Mouse (Mus musculus) myocyte (in vitro differentiated cells): ENCODE data around the gene Fam71b. TPM values are rescaled to one million over a fixed set of nuclear protein-coding genes. Genes with fewer than 3 reads are reported as not detected.

ENCODE experiments used
- H3K27me3 ChIP-seq: one replicate; pipeline ENCODE4 v1.6.1; 2011; ENCODE audit not compliant: control insufficient read depth, insufficient read depth, insufficient read length
- H3K36me3 ChIP-seq: one replicate; pipeline ENCODE4 v1.6.1; 2011; ENCODE audit not compliant: control insufficient read depth, insufficient read depth
- H3K4me2 ChIP-seq: one replicate; pipeline ENCODE4 v1.6.1; 2011; ENCODE audit warnings: low read depth, control low read depth
- H3K4me3 ChIP-seq: one replicate; pipeline ENCODE4 v1.5.1; 2011; ENCODE audit warnings: mild to moderate bottlenecking, control low read depth, moderate library complexity
- H3K79me2 ChIP-seq: one replicate; pipeline ENCODE4 v1.6.1; 2011; ENCODE audit not compliant: control insufficient read depth, insufficient read depth
- H3ac ChIP-seq: one replicate; pipeline ENCODE4 v1.6.1; 2011; ENCODE audit not compliant: control insufficient read depth, insufficient read length
- CEBPB ChIP-seq: IDR thresholded peaks from 2 replicates; pipeline ENCODE4 v1.6.1; 2011; ENCODE audit warnings: mild to moderate bottlenecking, moderate library complexity; ENCODE audit not compliant: poor library complexity, insufficient read depth, severe bottlenecking
- E2F4 ChIP-seq: IDR thresholded peaks from one replicate; pipeline ENCODE4 v1.6.1; 2011; ENCODE audit warnings: mild to moderate bottlenecking, control low read depth, moderate library complexity; ENCODE audit not compliant: insufficient read depth
- MAX ChIP-seq: IDR thresholded peaks from one replicate; pipeline ENCODE4 v1.6.1; 2011; ENCODE audit warnings: low read depth, mild to moderate bottlenecking, control low read depth
- MYOD1 ChIP-seq, 3 experiments: IDR thresholded peaks; one replicate each; pipeline ENCODE4 v1.6.1; 2011; ENCODE audit warnings: control low read depth in 2 of 3, low read depth in 2 of 3, mild to moderate bottlenecking in 2 of 3, moderate library complexity in 1 of 3; ENCODE audit not compliant: insufficient read length in 2 of 3, control insufficient read depth in 1 of 3
- MYOG ChIP-seq, 3 experiments: IDR thresholded peaks; one replicate each; pipeline ENCODE4 v1.6.1; 2011; ENCODE audit warnings: control low read depth in 2 of 3, low read depth in 2 of 3, mild to moderate bottlenecking in 2 of 3; ENCODE audit not compliant: insufficient read length in 2 of 3, control insufficient read depth in 1 of 3, insufficient read depth in 1 of 3
- POLR2A ChIP-seq: IDR thresholded peaks from one replicate; pipeline ENCODE4 v1.6.1; 2011; ENCODE audit warnings: low read depth, mild to moderate bottlenecking, control low read depth, moderate library complexity; ENCODE audit not compliant: insufficient read length
- POLR2AphosphoS2 ChIP-seq: IDR thresholded peaks from one replicate; pipeline ENCODE4 v1.6.1; 2011; ENCODE audit warnings: low read depth, control low read depth; ENCODE audit not compliant: insufficient read length
- REST ChIP-seq: IDR thresholded peaks from one replicate; pipeline ENCODE4 v1.6.1; 2011; ENCODE audit warnings: mild to moderate bottlenecking, control low read depth, moderate library complexity; ENCODE audit not compliant: insufficient read depth, insufficient read length
- SRF ChIP-seq: IDR thresholded peaks from one replicate; pipeline ENCODE4 v1.6.1; 2011; ENCODE audit warnings: low read depth; ENCODE audit not compliant: control insufficient read depth, insufficient read length
- TCF12 ChIP-seq: IDR thresholded peaks from one replicate; pipeline ENCODE4 v1.6.1; 2011; ENCODE audit warnings: mild to moderate bottlenecking, control low read depth; ENCODE audit not compliant: poor library complexity, insufficient read depth, severe bottlenecking
- TCF3 ChIP-seq: IDR thresholded peaks from one replicate; pipeline ENCODE4 v1.6.1; 2011; ENCODE audit warnings: low read depth, control low read depth; ENCODE audit not compliant: insufficient read length
- USF1 ChIP-seq: IDR thresholded peaks from one replicate; pipeline ENCODE4 v1.6.1; 2011; ENCODE audit warnings: low read depth, mild to moderate bottlenecking, control low read depth, moderate library complexity
- polyA plus RNA-seq: library from polyadenylated mRNA; unstranded; fragments of >200 nt; fragmentation: generic; extraction: Trizol; gene quantifications from one replicate; pipeline ENCODE4 v1.2.1, GENCODE M21; 2012; ENCODE audit warnings: missing spikeins

Gene Fam71b
- polyA plus RNA-seq, 1 experiment = 2.3 TPM

- H3K4me3 ChIP-seq = no peak overlapping the region
- no peak overlapping the region for H3K4me2 ChIP-seq
- H3K36me3 ChIP-seq = peaks cover 35% of the 10 kb centered on the region
- TF ChIP-seq TCF3 = no peak
- no peak for TF ChIP-seq REST
- TF ChIP-seq SRF = no peak
- no peak for TF ChIP-seq MAX
- TF ChIP-seq MYOG (IDR thresholded peaks at IDR 0.05; ENCODE audit: control insufficient read depth in 1 of 3, insufficient read depth in 1 of 3, insufficient read length in 2 of 3, low read depth in 2 of 3) = no peak
- TF ChIP-seq TCF12 = no peak
- peaks cover 10% of the 10 kb centered on the region for H3K79me2 ChIP-seq
- no peak overlapping the region for H3ac ChIP-seq
- H3K27me3 ChIP-seq = no peaks in the 10 kb centered on the region
Measured at GRCm38 (mm10) chr11:46443979-46444378, 47.6 kb downstream of the Fam71b start.

DNA sequence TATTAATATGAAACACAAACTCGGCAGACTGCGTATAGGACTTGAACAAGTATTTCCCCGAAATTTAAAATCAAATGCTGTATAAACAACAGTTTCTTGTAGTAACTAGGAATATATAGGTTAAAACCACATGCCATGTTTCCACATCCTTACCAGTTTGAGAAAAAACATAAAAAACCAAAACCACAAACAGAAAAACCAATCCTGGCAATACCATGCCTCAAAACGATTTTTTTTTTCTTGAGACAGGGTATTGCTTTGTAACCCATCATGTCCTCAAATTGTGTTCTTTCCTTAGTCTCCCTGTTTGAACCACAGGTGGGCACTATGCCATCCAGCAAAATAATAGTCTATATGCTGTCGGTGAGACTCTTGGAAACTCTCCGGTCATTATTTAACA, 49.8 kb downstream of the Fam71b start:
- peaks cover 25% of the 10 kb centered on the region for H3K36me3 ChIP-seq
- no peaks in the 10 kb centered on the region for H3K79me2 ChIP-seq
- no peak overlapping the region for H3K4me3 ChIP-seq
- TF ChIP-seq REST = no peak
- TF ChIP-seq CEBPB = no peak
- no peak for TF ChIP-seq MYOG (IDR thresholded peaks at IDR 0.05; ENCODE audit: control insufficient read depth in 1 of 3, insufficient read depth in 1 of 3, insufficient read length in 2 of 3, low read depth in 2 of 3)
- no peak for TF ChIP-seq E2F4
- no peak for TF ChIP-seq USF1
- no peak for TF ChIP-seq TCF12
- no peak for TF ChIP-seq TCF3
- no peak for TF ChIP-seq POLR2AphosphoS2
- TF ChIP-seq POLR2A = no peak
- TF ChIP-seq SRF = no peak
- no peak for TF ChIP-seq MAX
- TF ChIP-seq MYOD1 (IDR thresholded peaks at IDR 0.05; ENCODE audit: control insufficient read depth in 1 of 3, insufficient read length in 2 of 3, low read depth in 2 of 3) = no peak
- H3K27me3 ChIP-seq = no peaks in the 10 kb centered on the region
- H3ac ChIP-seq = no peak overlapping the region
- no peak overlapping the region for H3K4me2 ChIP-seq

DNA sequence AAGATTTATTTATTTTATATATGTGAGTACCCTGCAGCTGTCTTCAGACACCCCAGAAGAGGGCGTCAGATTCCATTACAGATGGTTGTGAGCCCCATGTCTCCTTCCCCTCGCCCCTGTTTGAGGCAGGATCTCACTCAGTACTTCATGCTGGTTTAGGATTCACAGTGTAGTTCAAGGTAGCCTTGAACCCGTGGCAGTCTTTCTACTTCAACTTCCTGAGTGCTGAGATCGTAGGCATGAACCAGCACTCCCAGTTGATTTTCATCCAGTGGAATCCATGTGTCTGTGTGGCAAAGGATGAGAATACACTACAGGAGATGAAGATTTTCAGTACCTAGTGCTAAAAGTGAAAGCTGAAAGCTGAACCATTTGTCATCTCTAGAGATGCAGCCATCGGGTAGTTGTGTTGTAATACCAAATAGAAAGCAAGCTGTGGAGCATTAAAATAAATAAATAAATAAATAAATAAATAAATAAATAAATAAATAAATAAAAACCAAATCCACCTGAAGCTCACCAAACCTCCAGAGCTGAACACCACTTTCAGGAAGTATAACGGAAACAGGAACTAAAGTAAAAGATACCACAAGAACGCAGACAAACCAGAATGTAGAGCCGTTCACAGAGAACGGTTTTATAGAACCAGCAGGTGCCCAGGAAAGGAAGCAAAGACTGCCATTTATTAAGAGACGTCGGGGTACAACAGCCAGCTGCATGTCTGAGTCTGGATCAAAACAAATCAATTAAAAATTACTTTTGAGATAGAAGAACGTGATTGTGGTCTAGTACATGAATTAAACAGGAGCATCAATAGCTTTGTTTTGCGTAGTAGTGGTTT, 51.5 kb downstream of the Fam71b start:
- Histone ChIP-seq H3K4me3 (no peak overlapping the region), H3K79me2 (no peaks in the 10 kb centered on the region), H3K4me2 (no peak overlapping the region), H3K36me3 (peaks cover 15% of the 10 kb centered on the region), H3K27me3 (no peaks in the 10 kb centered on the region), H3ac (no peak overlapping the region)
- TF ChIP-seq POLR2A (no peak), TCF12 (no peak), MYOG (IDR thresholded peaks at IDR 0.05; ENCODE audit: control insufficient read depth in 1 of 3, insufficient read depth in 1 of 3, insufficient read length in 2 of 3, low read depth in 2 of 3) (no peak), USF1 (no peak), TCF3 (no peak), E2F4 (no peak), MYOD1 (IDR thresholded peaks at IDR 0.05; ENCODE audit: control insufficient read depth in 1 of 3, insufficient read length in 2 of 3, low read depth in 2 of 3) (no peak)

DNA sequence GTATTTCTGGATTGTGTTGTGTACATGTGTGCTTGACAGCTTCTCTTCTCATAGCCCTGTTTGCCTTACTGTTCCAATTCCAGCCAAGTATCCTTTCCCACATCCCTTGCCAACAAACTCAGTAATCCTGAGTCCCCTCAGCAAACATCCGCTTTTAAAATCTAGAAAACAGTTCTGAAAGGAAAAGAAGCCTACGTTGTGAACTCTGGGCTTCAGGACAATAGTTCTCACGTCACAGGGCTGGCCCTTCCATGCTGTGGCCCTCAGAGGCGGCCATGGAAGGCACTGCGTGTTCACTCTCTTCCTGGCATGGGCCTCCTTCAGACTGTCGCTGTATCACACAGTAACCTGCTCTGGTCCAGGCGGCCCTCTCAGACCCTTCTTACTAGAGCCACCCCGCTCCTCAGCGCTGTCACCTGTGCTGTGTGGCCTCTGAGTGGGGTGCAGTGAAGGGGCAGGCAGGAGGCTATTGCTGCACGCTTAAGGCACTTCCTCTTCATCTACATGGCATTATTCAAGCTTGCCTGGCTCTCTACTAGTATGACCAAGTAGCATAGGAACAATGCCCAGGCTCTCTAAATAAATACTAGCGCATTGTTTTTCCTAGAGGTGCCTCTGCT, 53.2 kb downstream of the Fam71b start:
- peaks cover 5% of the 10 kb centered on the region for H3K36me3 ChIP-seq
- no peaks in the 10 kb centered on the region for H3K79me2 ChIP-seq
- no peak overlapping the region for H3K4me2 ChIP-seq
- H3K4me3 ChIP-seq = no peak overlapping the region
- no peaks in the 10 kb centered on the region for H3K27me3 ChIP-seq
- TF ChIP-seq MAX (no peak), MYOG (IDR thresholded peaks at IDR 0.05; ENCODE audit: control insufficient read depth in 1 of 3, insufficient read depth in 1 of 3, insufficient read length in 2 of 3, low read depth in 2 of 3) (no peak), E2F4 (no peak), MYOD1 (IDR thresholded peaks at IDR 0.05; ENCODE audit: control insufficient read depth in 1 of 3, insufficient read length in 2 of 3, low read depth in 2 of 3) (no peak), POLR2A (no peak), POLR2AphosphoS2 (no peak), SRF (no peak), CEBPB (no peak), TCF12 (no peak), TCF3 (no peak), REST (no peak), USF1 (no peak)
- H3ac ChIP-seq = no peak overlapping the region
